Mouse (Mus musculus) embryonic facial prominence, embryonic 14.5 days (tissue): ENCODE data around the gene 9130023H24Rik. TPM values are rescaled to one million over a fixed set of nuclear protein-coding genes. Genes with fewer than 3 reads are reported as not detected.

ENCODE experiments used
- ATAC-seq: fragments of 200-750 bp; cut with Nextera tagmentation; 2 replicates; pipeline ENCODE4 v1.8.0; 2017; ENCODE audit warnings: low read depth, moderate number of reproducible peaks, moderate TSS enrichment
- DNase-seq: peaks from one replicate; pipeline ENCODE4 v3.0.0-alpha.2; 2015; ENCODE audit warnings: low spot score
- H3K27ac ChIP-seq: fragments of 300-500 bp; sonication (generic); replicated peaks from 2 replicates; pipeline ENCODE4 v1.5.1; 2014; ENCODE audit warnings: low read depth, mild to moderate bottlenecking, low read length, moderate library complexity
- H3K27me3 ChIP-seq: fragments of 300-500 bp; sonication (generic); replicated peaks from 2 replicates; pipeline ENCODE4 v1.6.1; 2014; ENCODE audit warnings: low read length; ENCODE audit not compliant: control insufficient read depth, insufficient read depth
- H3K36me3 ChIP-seq: fragments of 300-500 bp; sonication (generic); 2 replicates; pipeline ENCODE4 v1.6.1; 2014; ENCODE audit warnings: low read length, mixed read lengths; ENCODE audit not compliant: control insufficient read depth, insufficient read depth
- H3K4me1 ChIP-seq: fragments of 300-500 bp; sonication (generic); 2 replicates; pipeline ENCODE4 v1.6.1; 2014; ENCODE audit warnings: antibody characterized with exemption, low read length; ENCODE audit not compliant: control insufficient read depth, insufficient read depth
- H3K4me2 ChIP-seq: fragments of 300-500 bp; sonication (generic); 2 replicates; pipeline ENCODE4 v1.6.1; 2014; ENCODE audit warnings: low read depth, mild to moderate bottlenecking, low read length, moderate library complexity, mixed read lengths
- H3K4me3 ChIP-seq: fragments of 300-500 bp; sonication (generic); 2 replicates; pipeline ENCODE4 v1.5.1; 2014; ENCODE audit warnings: low read depth, mild to moderate bottlenecking, low read length
- H3K9ac ChIP-seq: fragments of 300-500 bp; sonication (generic); 2 replicates; pipeline ENCODE4 v1.6.1; 2014; ENCODE audit warnings: low read depth, mild to moderate bottlenecking, low read length, moderate library complexity, mixed read lengths
- H3K9me3 ChIP-seq: fragments of 300-500 bp; sonication (generic); 2 replicates; pipeline ENCODE4 v1.6.1; 2016; ENCODE audit warnings: low read length; ENCODE audit not compliant: control insufficient read depth
- WGBS: fragments of 180-500 bp; shearing (Covaris S2); extraction: QIAGEN DNeasy Blood & Tissue Kit; methylation state at CpG from one replicate; pipeline ENCODE4 v1.1.7; 2014; 5-methylcytosine and 5-hydroxymethylcytosine counted together
- polyA plus RNA-seq: library from polyadenylated mRNA; unstranded; fragments of >200 nt; fragmentation: Nextera tagmentation; extraction: Ambion mirVana; gene quantifications from 2 replicates; pipeline ENCODE4 v1.2.1, GENCODE M21; 2014

9130023H24Rik gene
- polyA plus RNA-seq, 1 experiment from 2014 or later: 8.4 TPM

- ATAC-seq (no peak), DNase-seq (no peak)
- H3K4me2 ChIP-seq: peak overlapping the region; percentile 48
- no peaks in the 10 kb centered on the region for H3K27me3 ChIP-seq
- 45% methylated on average over 12 of the region's 12 CpGs for whole genome bisulfite sequencing
- H3K27ac ChIP-seq: no peak overlapping the region
- H3K9ac ChIP-seq: no peak overlapping the region
- H3K4me3 ChIP-seq: no peak overlapping the region; the same call in 1 of the 2 replicates
- peaks cover 19% of the 10 kb centered on the region for H3K4me1 ChIP-seq
- peaks cover 26% of the 10 kb centered on the region for H3K36me3 ChIP-seq
- H3K9me3 ChIP-seq: no peaks in the 10 kb centered on the region
Observed at GRCm38 (mm10) chr7:128251946-128252345, 14.1 kb upstream of the 9130023H24Rik start.

- Histone ChIP-seq H3K27me3 (no peaks in the 10 kb centered on the region), H3K4me1 (peaks cover 24% of the 10 kb centered on the region), H3K9ac (no peak overlapping the region), H3K9me3 (no peaks in the 10 kb centered on the region), H3K27ac (no peak overlapping the region), H3K4me3 (no peak overlapping the region), H3K4me2 (no peak overlapping the region), H3K36me3 (peaks cover 31% of the 10 kb centered on the region)
- DNase-seq (no peak), ATAC-seq (no peak)
- 84% methylated on average over 5 of the region's 5 CpGs for WGBS
Observed at GRCm38 (mm10) chr7:128249998-128250397, 12.2 kb upstream of the 9130023H24Rik start.

- H3K9ac ChIP-seq: peak overlapping the region; percentile 67
- WGBS: 79% methylated on average over 10 of the region's 10 CpGs
- no peak overlapping the region for H3K27ac ChIP-seq
- DNase-seq (no peak), ATAC-seq (no peak)
- H3K4me3 ChIP-seq: peak overlapping the region; percentile 52
- peak overlapping the region; percentile 58 for H3K4me2 ChIP-seq
- H3K27me3 ChIP-seq: no peaks in the 10 kb centered on the region
- H3K4me1 ChIP-seq: peaks cover 24% of the 10 kb centered on the region
- H3K9me3 ChIP-seq: no peaks in the 10 kb centered on the region
- peaks cover 34% of the 10 kb centered on the region for H3K36me3 ChIP-seq
Observed at GRCm38 (mm10) chr7:128248081-128249042, 10.5 kb upstream of the 9130023H24Rik start.

- ATAC-seq (peak; percentile 83), DNase-seq (peak; percentile 96)
- no peaks in the 10 kb centered on the region for H3K27me3 ChIP-seq
- peak overlapping the region; percentile 67 for H3K9ac ChIP-seq
- H3K4me2 ChIP-seq: peak overlapping the region; percentile 58
- H3K36me3 ChIP-seq: peaks cover 35% of the 10 kb centered on the region
- H3K4me1 ChIP-seq: peaks cover 21% of the 10 kb centered on the region
- no peaks in the 10 kb centered on the region for H3K9me3 ChIP-seq
- under 1% methylated on average over 13 of the region's 13 CpGs for WGBS
- H3K27ac ChIP-seq: peak overlapping the region; percentile 93
- peak overlapping the region; percentile 52 for H3K4me3 ChIP-seq
Observed at GRCm38 (mm10) chr7:128247443-128247842, 9.6 kb upstream of the 9130023H24Rik start.

- Histone ChIP-seq H3K9ac (peak within 1 kb of the TSS; percentile 67), H3K9me3 (no peaks in the 10 kb centered on the region), H3K4me1 (peaks cover 14% of the 10 kb centered on the region), H3K4me3 (peak within 1 kb of the TSS; percentile 52), H3K27me3 (no peaks in the 10 kb centered on the region), H3K4me2 (peak within 1 kb of the TSS; percentile 58), H3K27ac (peak within 1 kb of the TSS; percentile 93), H3K36me3 (peaks cover 42% of the 10 kb centered on the region)
- DNase-seq (peak; percentile 92), ATAC-seq (peak; percentile 86)
- WGBS: 3% methylated on average over 22 of the region's 30 CpGs
Observed at GRCm38 (mm10) chr7:128246496-128247391, 8.9 kb upstream of the 9130023H24Rik start, which contains the start of gene Tgfb1i1. Gene Tgfb1i1, plus strand, starts transcription at chr7:128246812.

- peaks cover 52% of the 10 kb centered on the region for H3K36me3 ChIP-seq
- H3K9ac ChIP-seq: 0 out of 2 replicates have a peak overlapping the region, but pooled peaks have one; percentile 67
- H3K4me2 ChIP-seq: no peak overlapping the region
Observed at GRCm38 (mm10) chr7:128245547-128245946, 7.7 kb upstream of the 9130023H24Rik start.

GRCm38 (mm10) chr7:128244410-128245025, 6.7 kb upstream of the 9130023H24Rik start:
- Histone ChIP-seq H3K9me3 (no peaks in the 10 kb centered on the region), H3K4me2 (no peak overlapping the region), H3K9ac (no peak overlapping the region), H3K27me3 (no peaks in the 10 kb centered on the region), H3K27ac (no peak overlapping the region), H3K4me1 (peaks cover 12% of the 10 kb centered on the region), H3K36me3 (peaks cover 54% of the 10 kb centered on the region), H3K4me3 (no peak overlapping the region)
- ATAC-seq (no peak), DNase-seq (no peak)
- WGBS: 86% methylated on average over 18 of the region's 18 CpGs

More at GRCm38 (mm10) chr7:128245547-128245946, 7.7 kb upstream of the 9130023H24Rik start:
- no peak overlapping the region for H3K4me3 ChIP-seq
- H3K27ac ChIP-seq: no peak overlapping the region
- H3K4me1 ChIP-seq: peaks cover 12% of the 10 kb centered on the region
- DNase-seq (no peak), ATAC-seq (no peak)
- WGBS: 88% methylated on average over 4 of the region's 4 CpGs
- H3K9me3 ChIP-seq: no peaks in the 10 kb centered on the region
- no peaks in the 10 kb centered on the region for H3K27me3 ChIP-seq

GRCm38 (mm10) chr7:128243921-128244320, 6.1 kb upstream of the 9130023H24Rik start:
- Histone ChIP-seq H3K4me3 (no peak overlapping the region), H3K36me3 (peaks cover 55% of the 10 kb centered on the region), H3K9ac (no peak overlapping the region), H3K9me3 (no peaks in the 10 kb centered on the region), H3K27ac (no peak overlapping the region), H3K4me1 (peaks cover 15% of the 10 kb centered on the region), H3K4me2 (no peak overlapping the region), H3K27me3 (no peaks in the 10 kb centered on the region)
- 54% methylated on average over 10 of the region's 10 CpGs for WGBS
- ATAC-seq (no peak), DNase-seq (no peak)
